Mouse (Mus musculus) embryonic facial prominence, embryonic 10.5 days (tissue): ENCODE data around the gene Map4k2. TPM values are rescaled to one million over a fixed set of nuclear protein-coding genes. Genes with fewer than 3 reads are reported as not detected.
A peak's percentile ranks its signal among the peaks of the same experiment; 100 is the strongest.

ENCODE experiments used
- DNase-seq: peaks from one replicate; pipeline ENCODE4 v3.0.0-alpha.2; 2017; ENCODE audit warnings: low spot score
- H3K27ac ChIP-seq: fragments of 300-500 bp; sonication (generic); replicated peaks from 2 replicates; pipeline ENCODE4 v1.5.1; 2016; ENCODE audit warnings: mild to moderate bottlenecking
- H3K27me3 ChIP-seq: fragments of 300-500 bp; sonication (generic); replicated peaks from 2 replicates; pipeline ENCODE4 v1.6.1; 2016; ENCODE audit warnings: low read depth, mild to moderate bottlenecking; ENCODE audit not compliant: poor library complexity, severe bottlenecking
- H3K36me3 ChIP-seq: fragments of 300-500 bp; sonication (generic); replicated peaks from 2 replicates; pipeline ENCODE4 v1.6.1; 2016; ENCODE audit warnings: mild to moderate bottlenecking, moderate library complexity
- H3K4me1 ChIP-seq: fragments of 300-500 bp; sonication (generic); 2 replicates; pipeline ENCODE4 v1.6.1; 2016
- H3K4me3 ChIP-seq: fragments of 300-500 bp; sonication (generic); 2 replicates; pipeline ENCODE4 v1.5.1; 2016; ENCODE audit warnings: mild to moderate bottlenecking, moderate library complexity
- H3K9me3 ChIP-seq: fragments of 300-500 bp; sonication (generic); 2 replicates; pipeline ENCODE4 v1.6.1; 2016; ENCODE audit warnings: mild to moderate bottlenecking
- WGBS: fragments of 180-500 bp; shearing (Covaris S2); methylation state at CpG from one replicate; pipeline ENCODE4 v1.1.7; 2016; 5-methylcytosine and 5-hydroxymethylcytosine counted together
- polyA plus RNA-seq: library from polyadenylated mRNA; unstranded; fragments of >200 nt; fragmentation: Nextera tagmentation; extraction: Ambion mirVana; gene quantifications from 2 replicates; pipeline ENCODE4 v1.2.1, GENCODE M21; 2016

Map4k2 gene
- polyA plus RNA-seq, 1 experiment from 2014 or later, result 11.0 TPM

DNA sequence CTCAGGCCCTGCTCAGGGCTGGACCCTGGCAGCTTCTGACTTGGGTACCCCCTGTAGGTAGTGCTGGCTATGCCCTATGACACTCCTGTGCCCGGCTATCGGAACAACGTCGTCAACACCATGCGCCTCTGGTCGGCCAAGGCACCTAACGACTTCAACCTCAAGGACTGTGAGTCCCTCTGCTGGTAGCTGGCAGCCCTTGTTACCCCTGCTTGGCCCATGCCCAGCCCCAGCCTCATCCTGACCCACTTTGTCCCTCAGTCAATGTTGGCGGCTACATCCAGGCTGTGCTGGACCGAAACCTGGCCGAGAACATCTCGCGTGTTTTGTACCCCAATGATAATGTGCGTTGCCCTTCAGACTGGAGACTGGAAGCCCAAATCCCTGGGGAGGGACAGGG lies 47.1 kb downstream of the Map4k2 start:
- Histone ChIP-seq H3K27me3 (peaks cover 15% of the 10 kb centered on the region), H3K27ac (no peak overlapping the region), H3K36me3 (no peaks in the 10 kb centered on the region), H3K9me3 (no peaks in the 10 kb centered on the region), H3K4me1 (peaks cover 51% of the 10 kb centered on the region), H3K4me3 (no peak overlapping the region)
- WGBS, result 86% methylated on average over 13 of the region's 13 CpGs
- DNase-seq, result no peak

- peak overlapping the region; percentile 71; the same call in 1 of the 2 replicates for H3K27ac ChIP-seq
- no peaks in the 10 kb centered on the region for H3K36me3 ChIP-seq
- peaks cover 34% of the 10 kb centered on the region for H3K4me1 ChIP-seq
- H3K27me3 ChIP-seq, result peaks cover 15% of the 10 kb centered on the region
- 2% methylated on average over 16 of the region's 16 CpGs for WGBS
- peak; percentile 66 for DNase-seq
- peak overlapping the region; percentile 53 for H3K4me3 ChIP-seq
- no peaks in the 10 kb centered on the region for H3K9me3 ChIP-seq
Measured at GRCm38 (mm10) chr19:6389803-6390202, 48.9 kb downstream of the Map4k2 start.

DNA sequence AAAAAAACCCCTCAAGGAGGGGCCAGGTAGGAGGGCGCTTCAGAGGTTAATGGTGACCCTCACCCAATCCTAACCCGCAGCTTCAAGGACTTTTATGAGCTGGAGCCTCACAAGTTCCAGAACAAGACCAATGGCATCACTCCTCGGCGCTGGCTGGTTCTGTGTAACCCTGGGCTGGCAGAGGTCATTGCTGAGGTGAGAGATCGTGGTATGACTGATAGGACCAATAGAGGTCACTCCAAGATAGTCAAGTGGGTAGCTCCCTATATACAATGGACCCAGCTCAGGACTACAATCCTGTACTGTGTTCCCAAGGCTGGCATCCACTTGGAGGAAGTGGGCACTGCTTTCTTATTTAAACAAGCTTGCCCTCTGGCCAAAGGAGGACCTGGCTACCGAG lies 49.3 kb downstream of the Map4k2 start:
- Histone ChIP-seq H3K9me3 (no peaks in the 10 kb centered on the region), H3K27me3 (peaks cover 15% of the 10 kb centered on the region), H3K4me1 (peaks cover 30% of the 10 kb centered on the region), H3K36me3 (no peaks in the 10 kb centered on the region), H3K27ac (no peak overlapping the region), H3K4me3 (peak overlapping the region; percentile 53)
- 54% methylated on average over 6 of the region's 6 CpGs for WGBS
- DNase-seq, result no peak

DNA sequence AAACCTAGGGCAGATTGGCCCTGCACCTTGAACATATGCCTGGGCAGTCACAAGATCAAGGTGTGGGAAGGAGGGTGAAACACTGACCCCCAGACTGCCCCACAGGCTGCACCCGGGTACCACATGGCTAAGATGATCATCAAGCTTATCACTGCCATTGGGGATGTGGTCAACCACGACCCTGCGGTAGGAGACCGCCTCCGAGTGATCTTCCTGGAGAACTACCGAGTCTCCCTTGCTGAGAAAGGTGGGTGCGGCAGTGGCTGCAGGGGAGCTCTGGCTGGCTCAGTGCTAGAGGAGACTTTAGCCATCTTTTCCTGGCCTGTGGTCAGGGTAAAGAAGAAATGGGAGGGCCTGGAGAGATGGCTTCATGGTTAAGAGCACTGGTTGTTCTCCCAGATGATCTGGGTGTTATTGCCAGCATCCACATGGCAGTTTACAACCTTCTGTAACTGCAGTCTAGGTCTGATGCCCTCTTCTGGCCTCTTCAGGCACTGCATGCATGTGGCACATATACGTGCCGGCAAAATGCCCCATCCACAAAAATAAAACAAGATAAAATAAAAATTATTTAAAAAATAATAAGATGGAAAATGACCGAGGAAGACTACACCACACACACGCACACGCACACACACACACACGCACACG lies 51.9 kb downstream of the Map4k2 start:
- Histone ChIP-seq H3K4me3 (no peak overlapping the region), H3K27ac (no peak overlapping the region), H3K9me3 (no peaks in the 10 kb centered on the region), H3K36me3 (no peaks in the 10 kb centered on the region), H3K27me3 (peaks cover 33% of the 10 kb centered on the region), H3K4me1 (peaks cover 19% of the 10 kb centered on the region)
- no peak for DNase-seq
- 92% methylated on average over 14 of the region's 14 CpGs for WGBS

DNA sequence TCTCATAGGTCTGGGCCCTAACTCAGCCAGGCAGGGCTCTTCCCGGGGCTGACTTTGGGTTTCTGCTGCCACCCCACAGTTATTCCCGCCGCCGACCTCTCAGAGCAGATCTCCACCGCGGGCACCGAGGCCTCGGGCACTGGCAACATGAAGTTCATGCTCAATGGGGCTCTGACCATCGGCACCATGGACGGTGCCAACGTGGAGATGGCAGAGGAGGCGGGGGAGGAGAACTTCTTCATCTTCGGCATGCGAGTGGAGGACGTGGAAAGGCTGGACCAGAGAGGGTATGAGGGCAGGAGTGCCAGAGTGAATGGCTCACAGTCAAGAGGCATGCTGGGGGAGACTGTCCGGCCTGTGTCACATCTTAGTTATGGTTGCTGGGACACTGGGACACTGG lies 52.7 kb downstream of the Map4k2 start:
- no peak overlapping the region for H3K27ac ChIP-seq
- peaks cover 35% of the 10 kb centered on the region for H3K27me3 ChIP-seq
- H3K4me1 ChIP-seq, result peaks cover 24% of the 10 kb centered on the region
- no peak for DNase-seq
- H3K9me3 ChIP-seq, result no peaks in the 10 kb centered on the region
- WGBS, result 89% methylated on average over 16 of the region's 16 CpGs
- no peaks in the 10 kb centered on the region for H3K36me3 ChIP-seq
- no peak overlapping the region for H3K4me3 ChIP-seq

DNA sequence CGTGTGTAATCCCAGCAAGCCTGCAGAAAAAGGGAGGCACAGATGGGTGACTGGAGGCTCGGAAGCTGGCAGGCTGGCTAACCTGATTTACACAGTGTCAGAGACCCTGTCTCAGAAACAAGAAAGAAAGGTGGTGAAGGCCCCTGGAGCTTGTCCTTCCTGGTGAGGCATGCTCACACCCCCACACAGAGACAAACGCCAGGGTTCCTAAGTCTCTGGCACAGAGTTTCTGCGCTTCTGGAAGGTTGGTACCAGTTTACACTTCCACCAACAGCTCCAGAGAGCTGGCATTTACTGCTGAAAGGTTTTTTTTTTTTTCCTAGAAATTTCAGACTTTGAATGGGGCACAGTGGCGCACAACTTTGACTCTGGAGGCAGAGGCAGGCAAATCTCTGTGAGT lies 55.3 kb downstream of the Map4k2 start:
- Histone ChIP-seq H3K4me1 (peaks cover 31% of the 10 kb centered on the region), H3K27ac (no peak overlapping the region), H3K4me3 (no peak overlapping the region), H3K36me3 (no peaks in the 10 kb centered on the region), H3K27me3 (peaks cover 51% of the 10 kb centered on the region), H3K9me3 (no peaks in the 10 kb centered on the region)
- DNase-seq, result no peak
- WGBS, result 92% methylated on average over 5 of the region's 5 CpGs

- Histone ChIP-seq H3K4me1 (peaks cover 46% of the 10 kb centered on the region), H3K9me3 (no peaks in the 10 kb centered on the region), H3K27ac (no peak overlapping the region), H3K27me3 (peaks cover 66% of the 10 kb centered on the region), H3K36me3 (no peaks in the 10 kb centered on the region), H3K4me3 (no peak overlapping the region; the same call in 1 of the 2 replicates)
- 84% methylated on average over 22 of the region's 22 CpGs for WGBS
- DNase-seq, result no peak
Measured at GRCm38 (mm10) chr19:6397582-6398249, 56.8 kb downstream of the Map4k2 start.

DNA sequence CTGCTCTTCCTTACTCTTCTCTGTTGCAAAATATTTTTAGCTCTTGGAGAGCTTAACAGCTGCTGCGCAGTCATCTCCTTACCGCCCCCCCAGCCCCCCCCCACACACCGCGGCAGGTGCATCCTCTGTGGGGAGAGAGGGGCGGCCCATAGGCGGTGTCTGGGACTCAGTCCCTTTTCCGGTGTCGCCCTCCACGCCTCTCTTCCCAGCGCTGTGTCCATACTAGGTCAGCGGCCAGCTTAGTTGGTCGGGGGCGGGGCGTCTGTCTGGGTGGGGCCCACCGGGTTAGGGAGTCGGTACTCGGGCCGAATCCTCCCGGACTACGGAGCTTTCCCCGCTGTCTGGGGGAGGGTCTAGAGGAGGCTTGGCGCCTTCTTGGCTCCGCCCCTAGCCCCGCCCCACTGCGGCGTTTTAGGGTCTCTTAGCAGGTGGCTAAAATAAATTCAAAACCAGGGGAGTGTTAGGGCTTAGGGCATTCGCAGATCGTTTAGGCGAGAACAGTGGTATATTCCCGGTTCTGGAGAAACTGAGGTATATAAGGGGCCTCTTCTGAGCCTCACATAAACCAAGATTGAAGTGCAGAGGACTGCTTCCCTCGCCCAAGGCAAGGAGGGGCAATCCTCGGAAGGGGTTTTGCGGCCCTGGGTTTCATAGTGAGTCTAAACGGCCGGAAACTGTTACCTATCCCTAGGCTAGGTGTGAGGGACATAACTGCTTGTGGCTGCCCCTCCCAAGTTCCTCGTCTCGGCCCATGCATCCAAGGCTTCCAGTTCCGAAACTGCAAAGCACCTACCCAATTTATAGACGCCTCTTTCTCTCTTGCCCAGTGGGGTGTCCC lies 57.7 kb downstream of the Map4k2 start:
- Histone ChIP-seq H3K27ac (peak overlapping the region; percentile 64; the same call in 1 of the 2 replicates), H3K4me3 (peak overlapping the region; percentile 63), H3K27me3 (peaks cover 76% of the 10 kb centered on the region), H3K9me3 (no peaks in the 10 kb centered on the region), H3K4me1 (peaks cover 55% of the 10 kb centered on the region), H3K36me3 (no peaks in the 10 kb centered on the region)
- peak; percentile 67 for DNase-seq
- WGBS, result 1% methylated on average over 39 of the region's 39 CpGs

- peak within 1 kb of the TSS; percentile 63 for H3K4me3 ChIP-seq
- no peaks in the 10 kb centered on the region for H3K9me3 ChIP-seq
- WGBS, result under 1% methylated on average over 84 of the region's 87 CpGs
- peak within 1 kb of the TSS; percentile 64 for H3K27ac ChIP-seq
- peaks cover 64% of the 10 kb centered on the region for H3K4me1 ChIP-seq
- peaks cover 84% of the 10 kb centered on the region for H3K27me3 ChIP-seq
- no peaks in the 10 kb centered on the region for H3K36me3 ChIP-seq
- DNase-seq, result peak; percentile 57
Measured at GRCm38 (mm10) chr19:6399285-6400095, 58.6 kb downstream of the Map4k2 start, which contains the start of gene Rasgrp2. TSS of gene Rasgrp2 (plus strand) at chr19:6399340.

- peaks cover 88% of the 10 kb centered on the region for H3K27me3 ChIP-seq
- no peak for DNase-seq
- H3K9me3 ChIP-seq, result no peaks in the 10 kb centered on the region
- H3K36me3 ChIP-seq, result no peaks in the 10 kb centered on the region
- peak overlapping the region; percentile 63 for H3K4me3 ChIP-seq
- 3% methylated on average over 29 of the region's 29 CpGs for WGBS
- peaks cover 64% of the 10 kb centered on the region for H3K4me1 ChIP-seq
- H3K27ac ChIP-seq, result peak overlapping the region; percentile 64; the same call in 1 of the 2 replicates
Measured at GRCm38 (mm10) chr19:6400096-6401086, 59.5 kb downstream of the Map4k2 start.
